Mouse (Mus musculus): Measurements from ENCODE around the gene Mgat4e. TPM values are rescaled to one million over a fixed set of nuclear protein-coding genes. Genes with fewer than 3 reads are reported as not detected.

Mgat4e gene
- polyA plus RNA-seq, 1 experiment, result not detected

- H3ac ChIP-seq (ENCODE audit: control insufficient read depth, insufficient read length, low read depth), result no peak overlapping the region
- no peaks in the 10 kb centered on the region for H3K27me3 ChIP-seq (ENCODE audit: control insufficient read depth, insufficient read depth, insufficient read length)
- no peaks in the 10 kb centered on the region for H3K79me2 ChIP-seq (ENCODE audit: control insufficient read depth, insufficient read depth)
- no peak overlapping the region for H3K4me3 ChIP-seq (ENCODE audit: insufficient read depth, poor library complexity, severe bottlenecking)
- TF ChIP-seq CEBPB (IDR thresholded peaks at IDR 0.05; ENCODE audit: low read depth), result no peak
- no peak for TF ChIP-seq CTCF (IDR thresholded peaks at IDR 0.05; ENCODE audit: control insufficient read depth, insufficient read depth, insufficient read length)
- H3K79me3 ChIP-seq (ENCODE audit: low read depth), result no peaks in the 10 kb centered on the region
- no peaks in the 10 kb centered on the region for H3K36me3 ChIP-seq (ENCODE audit: control insufficient read depth, insufficient read depth)
Observed at GRCm38 (mm10) chr1:134516491-134517198, 32.8 kb downstream of the Mgat4e start.

GRCm38 (mm10) chr1:134515891-134516290 lies 33.6 kb downstream of the Mgat4e start:
- no peaks in the 10 kb centered on the region for H3K27me3 ChIP-seq (ENCODE audit: control insufficient read depth, insufficient read depth, insufficient read length)
- H3K36me3 ChIP-seq (ENCODE audit: control insufficient read depth, insufficient read depth), result no peaks in the 10 kb centered on the region
- H3K79me3 ChIP-seq (ENCODE audit: low read depth), result no peaks in the 10 kb centered on the region
- H3ac ChIP-seq (ENCODE audit: control insufficient read depth, insufficient read length, low read depth), result no peak overlapping the region
- TF ChIP-seq MYOG (IDR thresholded peaks at IDR 0.05; ENCODE audit: control insufficient read depth, extremely low read depth, insufficient read length) (no peak), MAX (IDR thresholded peaks at IDR 0.05) (no peak), CTCF (IDR thresholded peaks at IDR 0.05; ENCODE audit: control insufficient read depth, insufficient read depth, insufficient read length) (no peak), MYOD1 (IDR thresholded peaks at IDR 0.05; ENCODE audit: control insufficient read depth, insufficient read length, low read depth) (no peak), CEBPB (IDR thresholded peaks at IDR 0.05; ENCODE audit: low read depth) (no peak), USF1 (IDR thresholded peaks at IDR 0.05; ENCODE audit: low read depth) (no peak)
- no peaks in the 10 kb centered on the region for H3K79me2 ChIP-seq (ENCODE audit: control insufficient read depth, insufficient read depth)
- no peak overlapping the region for H3K4me3 ChIP-seq (ENCODE audit: insufficient read depth, poor library complexity, severe bottlenecking)

GRCm38 (mm10) chr1:134513876-134514590 lies 35.4 kb downstream of the Mgat4e start:
- no peaks in the 10 kb centered on the region for H3K79me3 ChIP-seq (ENCODE audit: low read depth)
- TF ChIP-seq MYOG (IDR thresholded peaks at IDR 0.05; ENCODE audit: control insufficient read depth, extremely low read depth, insufficient read length) (no peak), MYOD1 (IDR thresholded peaks at IDR 0.05; ENCODE audit: control insufficient read depth, insufficient read length, low read depth) (no peak), FOSL1 (IDR thresholded peaks at IDR 0.05; ENCODE audit: insufficient read depth, low read length, poor library complexity, severe bottlenecking) (no peak), CEBPB (IDR thresholded peaks at IDR 0.05; ENCODE audit: low read depth) (no peak), USF1 (IDR thresholded peaks at IDR 0.05; ENCODE audit: low read depth) (no peak), CTCF (IDR thresholded peaks at IDR 0.05; ENCODE audit: control insufficient read depth, insufficient read depth, insufficient read length) (no peak), MAX (IDR thresholded peaks at IDR 0.05) (no peak)
- no peaks in the 10 kb centered on the region for H3K27me3 ChIP-seq (ENCODE audit: control insufficient read depth, insufficient read depth, insufficient read length)
- peaks cover 4% of the 10 kb centered on the region for H3K36me3 ChIP-seq (ENCODE audit: control insufficient read depth, insufficient read depth)
- no peaks in the 10 kb centered on the region for H3K79me2 ChIP-seq (ENCODE audit: control insufficient read depth, insufficient read depth)
- H3K4me3 ChIP-seq (ENCODE audit: insufficient read depth, poor library complexity, severe bottlenecking), result no peak overlapping the region
- H3ac ChIP-seq (ENCODE audit: control insufficient read depth, insufficient read length, low read depth), result no peak overlapping the region

GRCm38 (mm10) chr1:134513312-134513860 lies 36.1 kb downstream of the Mgat4e start:
- H3ac ChIP-seq (ENCODE audit: control insufficient read depth, insufficient read length, low read depth), result no peak overlapping the region
- H3K4me3 ChIP-seq (ENCODE audit: insufficient read depth, poor library complexity, severe bottlenecking), result no peak overlapping the region
- no peaks in the 10 kb centered on the region for H3K27me3 ChIP-seq (ENCODE audit: control insufficient read depth, insufficient read depth, insufficient read length)
- TF ChIP-seq FOSL1 (IDR thresholded peaks at IDR 0.05; ENCODE audit: insufficient read depth, low read length, poor library complexity, severe bottlenecking) (no peak), CTCF (IDR thresholded peaks at IDR 0.05; ENCODE audit: control insufficient read depth, insufficient read depth, insufficient read length) (no peak)
- no peaks in the 10 kb centered on the region for H3K79me2 ChIP-seq (ENCODE audit: control insufficient read depth, insufficient read depth)
- H3K79me3 ChIP-seq (ENCODE audit: low read depth), result no peaks in the 10 kb centered on the region
- peaks cover 5% of the 10 kb centered on the region for H3K36me3 ChIP-seq (ENCODE audit: control insufficient read depth, insufficient read depth)

GRCm38 (mm10) chr1:134512584-134512983 lies 36.9 kb downstream of the Mgat4e start:
- TF ChIP-seq USF1 (IDR thresholded peaks at IDR 0.05; ENCODE audit: low read depth) (no peak), CEBPB (IDR thresholded peaks at IDR 0.05; ENCODE audit: low read depth) (no peak), MYOD1 (IDR thresholded peaks at IDR 0.05; ENCODE audit: control insufficient read depth, insufficient read length, low read depth) (no peak), MYOG (IDR thresholded peaks at IDR 0.05; ENCODE audit: control insufficient read depth, extremely low read depth, insufficient read length) (no peak), FOSL1 (IDR thresholded peaks at IDR 0.05; ENCODE audit: insufficient read depth, low read length, poor library complexity, severe bottlenecking) (no peak), MAX (IDR thresholded peaks at IDR 0.05) (no peak), CTCF (IDR thresholded peaks at IDR 0.05; ENCODE audit: control insufficient read depth, insufficient read depth, insufficient read length) (no peak)
- no peaks in the 10 kb centered on the region for H3K79me2 ChIP-seq (ENCODE audit: control insufficient read depth, insufficient read depth)
- H3K27me3 ChIP-seq (ENCODE audit: control insufficient read depth, insufficient read depth, insufficient read length), result no peaks in the 10 kb centered on the region
- H3K4me3 ChIP-seq (ENCODE audit: insufficient read depth, poor library complexity, severe bottlenecking), result no peak overlapping the region
- H3K36me3 ChIP-seq (ENCODE audit: control insufficient read depth, insufficient read depth), result peaks cover 12% of the 10 kb centered on the region
- H3K79me3 ChIP-seq (ENCODE audit: low read depth), result no peaks in the 10 kb centered on the region
- H3ac ChIP-seq (ENCODE audit: control insufficient read depth, insufficient read length, low read depth), result no peak overlapping the region
